Mouse (Mus musculus): ENCODE results near the gene Hist1h2ak.
"Not testable (repeated sequence)": the region's sequence is repeated elsewhere in the genome, so short reads cannot be mapped to it uniquely, and the experiment has no call there.

The Hist1h2ak gene

GRCm38 (mm10) chr13:21753524-21754285 lies at the start of gene Hist1h2ak, which contains the start of gene Hist1h2bn:
TSS of gene Hist1h2ak (minus strand) at chr13:21753827.
TSS of gene Hist1h2bn (plus strand) at chr13:21754123.
- peak; percentile 86 for DNase-seq (ENCODE audit: low spot score)

DNA sequence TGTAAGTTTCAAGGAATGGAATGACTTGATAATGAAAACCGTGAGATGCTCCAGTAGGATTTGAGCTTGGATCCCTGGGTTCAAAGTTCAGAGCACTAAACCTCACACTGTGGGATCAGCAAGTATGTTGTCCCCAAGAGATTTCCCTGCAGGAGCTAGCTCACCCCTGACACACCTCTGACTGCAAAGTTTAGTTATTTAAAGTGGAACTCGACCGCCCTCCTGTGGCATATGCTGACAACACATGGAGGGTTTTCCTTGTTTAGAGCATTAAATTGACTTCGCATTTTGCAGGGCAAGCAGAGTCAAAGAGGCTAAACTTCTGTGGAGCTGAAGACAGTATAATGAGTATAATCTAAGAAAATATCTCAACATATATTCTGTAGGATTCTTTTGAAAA lies 49.4 kb upstream of the Hist1h2ak start:
- DNase-seq (ENCODE audit: low spot score): not testable (repeated sequence)

DNA sequence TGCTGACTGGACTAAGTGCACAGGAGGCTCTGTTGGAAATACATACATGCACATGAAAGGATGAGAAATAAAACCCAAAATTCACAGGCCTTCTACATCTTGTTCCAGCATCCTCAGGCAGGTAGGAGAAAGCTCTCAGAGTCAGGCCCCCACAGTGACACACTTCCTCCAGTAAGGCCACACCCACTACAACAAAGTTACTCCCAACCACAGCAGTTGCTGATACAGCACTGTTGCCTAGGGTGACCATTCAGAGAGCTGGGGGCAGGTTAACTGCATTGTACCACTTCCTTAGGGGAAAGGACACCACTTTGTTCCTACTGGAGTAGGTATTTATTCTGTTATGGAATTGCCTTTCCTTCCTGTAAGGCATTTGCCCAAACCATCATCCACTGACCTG lies 43.5 kb upstream of the Hist1h2ak start:
- DNase-seq (ENCODE audit: low spot score): not testable (repeated sequence)

- no peak for DNase-seq (ENCODE audit: low spot score)
Observed at GRCm38 (mm10) chr13:21795584-21795983, 42.0 kb upstream of the Hist1h2ak start.

GRCm38 (mm10) chr13:21790601-21791283 lies 37.1 kb upstream of the Hist1h2ak start:
- DNase-seq (ENCODE audit: low spot score): no peak

DNA sequence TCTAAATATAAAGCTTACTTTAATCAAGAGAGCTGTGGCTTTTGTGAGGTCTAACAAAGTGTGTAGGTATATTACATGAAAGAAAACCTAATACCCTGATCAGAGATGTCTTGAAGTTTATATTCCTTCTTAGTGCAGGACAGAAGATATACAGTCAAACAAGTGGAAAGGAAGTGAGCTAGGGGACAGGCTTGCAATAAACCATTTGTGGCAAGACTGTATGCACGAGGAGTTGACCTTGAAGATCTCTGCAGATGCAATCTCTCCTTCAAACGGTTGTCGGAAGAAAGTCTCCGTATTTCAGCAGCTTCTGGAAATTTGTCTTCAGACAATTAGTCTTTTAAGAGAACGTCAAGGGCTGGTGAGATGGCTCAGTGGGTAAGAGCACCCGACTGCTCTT lies 36.3 kb upstream of the Hist1h2ak start:
- no peak for DNase-seq (ENCODE audit: low spot score)

GRCm38 (mm10) chr13:21787760-21788593 lies 34.4 kb upstream of the Hist1h2ak start:
- DNase-seq (ENCODE audit: low spot score): no peak

GRCm38 (mm10) chr13:21786899-21787629 lies 33.4 kb upstream of the Hist1h2ak start, which contains the start of the genes Hist1h2an and Hist1h2bp:
TSS of gene Hist1h2an (minus strand) at chr13:21787218.
TSS of gene Hist1h2bp (plus strand) at chr13:21787461.
- peak; percentile 98 for DNase-seq (ENCODE audit: low spot score)

- no peak for DNase-seq (ENCODE audit: low spot score)
Observed at GRCm38 (mm10) chr13:21786189-21786898, 32.7 kb upstream of the Hist1h2ak start.

DNA sequence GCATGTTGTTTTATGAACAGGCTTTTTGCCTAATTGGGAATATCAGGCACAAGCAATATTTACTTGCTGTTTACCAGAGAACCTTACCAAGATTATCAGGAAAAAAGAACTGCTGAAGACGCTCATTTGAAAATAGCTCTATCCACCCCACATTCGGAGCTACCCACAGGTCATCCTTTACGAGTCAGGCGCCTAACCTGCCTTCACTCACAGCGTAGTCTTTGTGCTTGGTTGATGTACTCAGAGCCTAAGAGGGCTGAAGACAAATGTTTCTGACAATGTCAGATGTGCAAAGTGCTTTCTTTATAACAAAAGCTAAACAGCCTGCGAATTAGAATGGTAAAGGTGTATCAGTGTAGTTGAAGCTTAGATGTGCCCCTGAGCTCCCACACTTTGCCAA lies 30.7 kb upstream of the Hist1h2ak start:
- DNase-seq (ENCODE audit: low spot score): no peak

DNA sequence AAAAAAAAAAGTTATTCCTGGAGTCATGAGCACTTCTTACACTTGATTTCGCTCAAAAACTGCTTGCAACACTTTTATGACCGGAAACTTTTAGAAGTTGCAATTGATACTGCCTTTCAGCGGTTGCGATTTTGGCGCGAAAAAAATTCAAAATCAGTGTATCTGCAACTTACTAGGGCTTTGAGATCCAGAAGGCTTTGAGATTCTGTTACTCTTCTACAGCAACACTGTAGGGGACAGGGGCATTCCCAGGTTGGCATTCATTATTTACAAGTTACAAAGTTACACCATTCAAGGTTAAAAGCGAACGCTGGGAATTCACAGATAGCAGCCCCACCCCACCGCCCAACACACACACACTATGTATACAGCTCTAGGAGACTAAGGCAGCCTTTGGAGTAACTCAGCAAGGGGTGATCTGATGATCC lies 30.1 kb upstream of the Hist1h2ak start:
- no peak for DNase-seq (ENCODE audit: low spot score)

DNA sequence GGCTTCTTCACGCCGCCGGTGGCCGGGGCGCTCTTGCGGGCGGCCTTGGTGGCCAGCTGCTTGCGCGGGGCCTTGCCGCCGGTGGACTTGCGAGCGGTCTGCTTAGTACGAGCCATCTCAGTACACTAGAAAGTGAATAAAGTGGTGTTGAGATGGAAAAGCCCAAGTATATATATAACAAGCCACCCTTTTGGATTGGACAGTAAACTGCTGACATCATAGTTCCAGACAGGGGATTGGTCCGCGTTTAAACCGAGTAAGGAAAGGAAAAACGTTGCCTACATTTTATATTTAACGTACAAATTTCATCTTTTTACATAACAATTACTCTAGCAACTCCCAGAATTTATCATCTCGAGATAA lies 29.6 kb upstream of the Hist1h2ak start, which contains the start of gene Hist1h3i:
Gene Hist1h3i (minus strand): TSS at position 116 of the 363 bp plus-strand sequence.
- DNase-seq (ENCODE audit: low spot score): peak; percentile 89

DNA sequence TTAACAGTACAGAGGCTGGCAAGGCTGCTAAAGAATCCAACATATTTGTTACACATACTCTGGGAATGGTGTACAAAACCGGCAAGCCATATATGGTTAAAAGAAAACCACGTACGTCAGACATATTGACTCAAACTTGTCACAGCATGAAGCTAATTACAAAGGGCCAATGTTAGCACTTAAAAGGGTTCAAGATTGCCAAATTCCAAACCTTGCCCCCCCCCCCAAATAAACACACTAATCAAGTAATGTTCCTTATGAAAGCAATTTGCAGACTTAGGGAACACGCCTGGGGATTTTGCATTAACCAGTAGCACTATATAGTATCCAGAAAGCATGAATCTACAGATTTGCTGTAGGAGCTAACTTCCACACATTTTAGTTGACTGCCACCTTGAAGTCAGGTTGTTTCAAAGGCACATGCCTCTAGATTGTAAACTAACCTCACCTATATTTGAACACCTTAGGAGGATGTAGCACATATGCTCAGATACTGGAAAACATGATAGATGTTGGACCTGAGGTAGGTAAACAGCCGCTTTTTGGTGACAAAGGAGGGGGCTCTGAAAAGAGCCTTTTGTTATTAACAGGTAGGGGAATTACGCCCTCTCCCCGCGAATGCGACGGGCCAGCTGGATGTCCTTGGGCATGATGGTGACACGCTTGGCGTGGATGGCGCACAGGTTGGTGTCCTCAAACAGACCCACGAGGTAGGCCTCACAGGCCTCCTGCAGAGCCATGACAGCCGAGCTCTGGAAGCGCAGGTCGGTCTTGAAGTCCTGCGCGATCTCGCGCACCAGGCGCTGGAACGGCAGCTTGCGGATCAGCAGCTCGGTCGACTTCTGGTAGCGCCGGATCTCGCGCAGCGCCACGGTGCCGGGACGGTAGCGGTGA lies 29.0 kb upstream of the Hist1h2ak start:
- DNase-seq (ENCODE audit: low spot score): not testable (repeated sequence)

DNA sequence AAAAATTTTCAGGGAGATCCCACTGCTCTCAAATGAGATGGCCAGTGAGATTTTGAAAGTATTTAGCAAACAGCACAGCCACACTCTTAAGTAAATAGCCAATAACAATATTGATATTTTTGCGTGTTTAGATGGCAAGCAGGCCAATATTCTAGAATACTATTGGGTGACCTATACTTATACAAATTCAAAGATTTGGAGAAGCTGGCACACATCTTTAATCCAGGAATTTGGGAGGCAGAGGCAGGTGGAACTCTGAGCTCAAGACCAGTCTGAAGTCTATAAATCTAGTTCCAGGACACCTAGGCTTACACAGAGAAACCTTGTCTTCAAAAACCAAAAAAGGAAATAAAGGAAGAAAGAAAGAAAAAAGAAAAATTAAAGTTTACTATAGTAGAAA lies 28.0 kb upstream of the Hist1h2ak start:
- DNase-seq (ENCODE audit: low spot score): no peak

DNA sequence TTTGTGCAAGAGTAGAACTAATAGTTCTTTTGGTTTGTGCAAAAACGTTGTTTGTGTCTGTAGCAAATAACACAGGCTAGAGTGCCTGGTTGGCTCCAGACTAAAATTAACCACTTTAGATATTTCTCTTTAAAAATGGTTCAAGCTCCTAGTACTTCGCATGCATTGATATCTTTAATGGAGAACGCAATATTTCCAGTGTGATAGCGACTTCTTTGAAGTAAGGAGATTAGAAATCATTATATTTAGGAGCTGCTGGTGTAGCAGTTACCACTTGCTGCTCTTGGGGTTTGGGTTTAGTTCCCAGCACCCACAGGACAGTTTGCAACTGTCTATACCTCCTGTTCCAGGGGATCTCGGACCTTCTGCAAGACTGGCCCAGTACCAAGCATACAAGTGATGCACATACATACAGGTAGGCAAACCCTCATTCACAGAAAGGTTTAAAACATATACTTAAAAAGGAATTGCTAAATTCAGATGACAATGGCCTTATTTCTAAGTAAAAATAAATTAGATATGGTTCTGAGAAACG lies 27.5 kb upstream of the Hist1h2ak start:
- DNase-seq (ENCODE audit: low spot score): no peak

DNA sequence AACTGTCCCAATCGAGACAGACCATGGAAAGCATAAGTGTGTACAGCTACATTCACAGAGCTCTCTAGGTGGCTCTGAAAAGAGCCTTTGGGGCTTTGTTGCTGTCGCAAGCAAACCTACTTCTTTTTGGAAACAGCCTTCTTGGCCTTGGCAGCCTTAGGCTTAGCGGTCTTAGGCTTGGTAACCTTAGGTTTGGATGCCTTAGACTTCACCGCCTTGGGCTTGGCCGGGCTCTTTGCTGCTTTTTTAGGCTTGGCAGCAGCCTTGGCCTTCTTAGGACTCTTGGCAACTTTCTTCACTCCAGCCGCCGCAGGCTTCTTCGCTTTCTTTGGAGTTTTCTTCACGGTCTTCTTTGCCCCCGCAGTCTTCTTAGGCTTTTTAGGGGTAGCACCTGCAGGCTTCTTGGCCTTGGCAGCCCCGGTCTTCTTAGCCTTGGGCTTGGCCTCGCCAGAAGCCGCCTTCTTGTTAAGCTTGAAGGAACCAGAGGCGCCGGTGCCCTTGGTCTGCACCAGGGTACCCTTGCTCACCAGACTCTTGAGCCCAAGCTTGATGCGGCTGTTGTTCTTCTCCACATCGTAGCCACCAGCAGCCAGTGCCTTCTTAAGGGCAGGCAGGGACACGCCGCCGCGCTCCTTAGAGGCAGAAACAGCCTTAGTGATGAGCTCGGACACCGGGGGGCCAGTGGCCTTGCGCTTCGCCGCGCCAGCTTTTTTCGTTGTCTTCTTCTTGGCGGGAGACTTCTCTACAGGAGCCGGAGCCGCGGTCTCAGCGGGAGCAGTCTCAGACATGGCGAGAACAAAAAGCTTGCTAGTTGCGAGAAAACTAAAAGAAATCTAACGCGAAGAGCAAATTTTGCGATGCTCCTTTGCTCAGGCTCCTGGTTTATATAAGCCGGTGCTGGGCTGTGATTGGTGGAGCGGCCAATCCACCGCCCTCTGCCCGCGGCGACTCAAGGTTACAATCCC lies 26.4 kb upstream of the Hist1h2ak start, which contains the start of gene Hist1h1b:
Gene Hist1h1b (minus strand): TSS at position 859 of the 965 bp plus-strand sequence.
- no peak for DNase-seq (ENCODE audit: low spot score)

GRCm38 (mm10) chr13:21778814-21779766 lies 25.5 kb upstream of the Hist1h2ak start:
- peak; percentile 74 for DNase-seq (ENCODE audit: low spot score)
